Mouse (Mus musculus) thymus, adult 2 months (tissue): ENCODE measurements around the gene AI661453.

ENCODE experiments used
- CTCF ChIP-seq: fragments of 200-500 bp; IDR thresholded peaks from 2 replicates; pipeline ENCODE4 v1.5.1; 2012; ENCODE audit warnings: mild to moderate bottlenecking, control low read depth, low read length, moderate library complexity, borderline replicate concordance; ENCODE audit not compliant: control insufficient read depth, poor library complexity, insufficient read depth; ENCODE audit errors: extremely low read depth
- POLR2A ChIP-seq: fragments of 200-500 bp; IDR thresholded peaks from 2 replicates; pipeline ENCODE4 v1.6.1; 2012; ENCODE audit warnings: mild to moderate bottlenecking, low read length, control low read depth, moderate library complexity; ENCODE audit not compliant: control insufficient read depth, poor library complexity, insufficient read depth; ENCODE audit errors: extremely low read depth

GRCm38 (mm10) chr17:47400451-47400850, 36.0 kb upstream of the AI661453 start, which contains the start of gene Guca1a:
- TF ChIP-seq CTCF (no peak), POLR2A (no peak)
